Mouse (Mus musculus) neural tube, embryonic 12.5 days (tissue): ENCODE measurements around the gene Cbx5. TPM values are rescaled to one million over a fixed set of nuclear protein-coding genes. Genes with fewer than 3 reads are reported as not detected.
A peak's percentile ranks its signal among the peaks of the same experiment; 100 is the strongest.

Experiments
- ATAC-seq: fragments of 200-750 bp; cut with Nextera tagmentation; 2 replicates; pipeline ENCODE4 v1.8.0; 2017; ENCODE audit warnings: low read depth, mild to moderate bottlenecking, moderate TSS enrichment, moderate library complexity; ENCODE audit not compliant: low FRiP score
- H3K27ac ChIP-seq: fragments of 300-500 bp; sonication (generic); 2 replicates; pipeline ENCODE4 v1.5.1; 2016
- H3K27me3 ChIP-seq: fragments of 300-500 bp; sonication (generic); replicated peaks from 2 replicates; pipeline ENCODE4 v1.6.1; 2016; ENCODE audit warnings: mild to moderate bottlenecking
- H3K36me3 ChIP-seq: fragments of 300-500 bp; sonication (generic); 2 replicates; pipeline ENCODE4 v1.6.1; 2016; ENCODE audit warnings: mild to moderate bottlenecking
- H3K4me1 ChIP-seq: fragments of 300-500 bp; sonication (generic); 2 replicates; pipeline ENCODE4 v1.6.1; 2016
- H3K4me2 ChIP-seq: fragments of 300-500 bp; sonication (generic); replicated peaks from 2 replicates; pipeline ENCODE4 v1.6.1; 2016; ENCODE audit warnings: mild to moderate bottlenecking
- H3K4me3 ChIP-seq: fragments of 300-500 bp; sonication (generic); 2 replicates; pipeline ENCODE4 v1.5.1; 2016
- H3K9ac ChIP-seq: fragments of 300-500 bp; sonication (generic); 2 replicates; pipeline ENCODE4 v1.6.1; 2016; ENCODE audit warnings: mild to moderate bottlenecking
- H3K9me3 ChIP-seq: fragments of 300-500 bp; sonication (generic); 2 replicates; pipeline ENCODE4 v1.6.1; 2016; ENCODE audit warnings: mild to moderate bottlenecking
- WGBS: fragments of 180-500 bp; shearing (Covaris S2); methylation state at CpG from one replicate; pipeline ENCODE4 v1.1.7; 2016; 5-methylcytosine and 5-hydroxymethylcytosine counted together
- polyA plus RNA-seq: library from polyadenylated mRNA; unstranded; fragments of >200 nt; fragmentation: Nextera tagmentation; extraction: Ambion mirVana; gene quantifications from 2 replicates; pipeline ENCODE4 v1.2.1, GENCODE M21; 2016

Cbx5 gene
- polyA plus RNA-seq, 1 experiment from 2014 or later, result 149 TPM

GRCm38 (mm10) chr15:103228904-103229303 is 10.7 kb downstream of the Cbx5 start:
- Histone ChIP-seq H3K36me3 (no peaks in the 10 kb centered on the region; the same call in 1 of the 2 replicates), H3K9ac (no peak overlapping the region), H3K9me3 (no peaks in the 10 kb centered on the region), H3K27ac (no peak overlapping the region), H3K4me2 (no peak overlapping the region), H3K27me3 (no peaks in the 10 kb centered on the region), H3K4me3 (no peak overlapping the region), H3K4me1 (no peaks in the 10 kb centered on the region)
- ATAC-seq, result no peak
- 88% methylated on average over 2 of the region's 2 CpGs for WGBS

DNA sequence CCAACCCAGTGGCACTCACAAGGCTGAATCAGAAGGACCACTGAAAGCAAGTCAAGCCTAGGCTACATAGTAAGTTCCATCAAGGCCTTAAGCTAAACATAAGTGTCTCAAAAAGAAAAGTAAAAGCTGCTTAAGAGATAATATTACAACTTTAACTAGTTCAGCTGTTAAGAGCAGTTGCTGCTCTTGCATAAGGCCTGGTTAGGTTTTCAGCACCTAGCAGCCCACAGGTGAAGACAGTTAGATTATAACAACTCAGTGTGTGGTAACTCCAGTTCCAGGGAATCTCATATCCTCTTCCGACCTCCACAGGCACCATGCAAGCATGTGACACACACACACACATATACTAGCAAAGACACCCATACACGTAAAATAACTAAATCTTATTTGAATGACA is 12.0 kb downstream of the Cbx5 start:
- no peak overlapping the region for H3K27ac ChIP-seq
- 87% methylated on average over 2 of the region's 2 CpGs for WGBS
- H3K9me3 ChIP-seq, result no peaks in the 10 kb centered on the region
- ATAC-seq, result no peak
- H3K4me1 ChIP-seq, result no peaks in the 10 kb centered on the region
- no peak overlapping the region for H3K9ac ChIP-seq
- no peaks in the 10 kb centered on the region; the same call in 1 of the 2 replicates for H3K36me3 ChIP-seq
- no peaks in the 10 kb centered on the region for H3K27me3 ChIP-seq
- H3K4me3 ChIP-seq, result no peak overlapping the region
- no peak overlapping the region for H3K4me2 ChIP-seq

DNA sequence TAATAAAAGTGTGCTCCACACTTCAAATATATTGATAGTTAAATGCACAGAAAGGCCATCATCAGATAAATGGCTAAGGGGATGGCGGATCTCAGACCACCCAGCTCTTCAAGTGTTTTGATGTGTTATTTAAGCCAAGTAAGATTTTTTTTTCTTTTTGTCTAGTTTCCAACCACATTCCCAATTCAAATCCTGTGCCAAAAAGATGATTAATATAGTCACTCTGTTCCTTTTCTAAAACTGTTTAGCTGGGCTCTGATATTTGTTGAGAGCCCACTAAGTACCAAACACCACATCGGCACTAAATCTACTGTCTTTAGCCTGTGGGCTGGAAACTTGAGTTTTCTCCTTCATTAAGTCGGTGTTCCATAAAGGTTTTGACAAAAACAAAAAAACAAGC is 12.6 kb downstream of the Cbx5 start:
- H3K27me3 ChIP-seq, result no peaks in the 10 kb centered on the region
- no peaks in the 10 kb centered on the region for H3K9me3 ChIP-seq
- H3K4me1 ChIP-seq, result no peaks in the 10 kb centered on the region
- H3K36me3 ChIP-seq, result no peaks in the 10 kb centered on the region; the same call in 1 of the 2 replicates
- no peak overlapping the region for H3K4me2 ChIP-seq
- no peak overlapping the region for H3K4me3 ChIP-seq
- no peak overlapping the region for H3K27ac ChIP-seq
- WGBS, result 85% methylated on average over 3 of the region's 3 CpGs
- no peak overlapping the region for H3K9ac ChIP-seq
- no peak for ATAC-seq

- no peak overlapping the region for H3K27ac ChIP-seq
- no peak overlapping the region for H3K4me2 ChIP-seq
- H3K4me3 ChIP-seq, result no peak overlapping the region
- no peaks in the 10 kb centered on the region for H3K9me3 ChIP-seq
- no peak for ATAC-seq
- no peaks in the 10 kb centered on the region for H3K27me3 ChIP-seq
- H3K4me1 ChIP-seq, result 0 out of 2 replicates have a peak, but pooled peaks cover 7% of the 10 kb centered on the region
- 91% methylated on average over 2 of the region's 2 CpGs for WGBS
- no peak overlapping the region for H3K9ac ChIP-seq
- no peaks in the 10 kb centered on the region; the same call in 1 of the 2 replicates for H3K36me3 ChIP-seq
Measured at GRCm38 (mm10) chr15:103224161-103224560, 15.5 kb downstream of the Cbx5 start.

- Histone ChIP-seq H3K4me1 (0 out of 2 replicates have a peak, but pooled peaks cover 7% of the 10 kb centered on the region), H3K36me3 (no peaks in the 10 kb centered on the region; the same call in 1 of the 2 replicates), H3K4me3 (no peak overlapping the region), H3K4me2 (no peak overlapping the region), H3K9ac (no peak overlapping the region), H3K27ac (no peak overlapping the region), H3K9me3 (no peaks in the 10 kb centered on the region), H3K27me3 (no peaks in the 10 kb centered on the region)
- WGBS, result 90% methylated on average over 1 of the region's 1 CpGs
- no peak for ATAC-seq
Measured at GRCm38 (mm10) chr15:103221386-103221785, 18.2 kb downstream of the Cbx5 start.

DNA sequence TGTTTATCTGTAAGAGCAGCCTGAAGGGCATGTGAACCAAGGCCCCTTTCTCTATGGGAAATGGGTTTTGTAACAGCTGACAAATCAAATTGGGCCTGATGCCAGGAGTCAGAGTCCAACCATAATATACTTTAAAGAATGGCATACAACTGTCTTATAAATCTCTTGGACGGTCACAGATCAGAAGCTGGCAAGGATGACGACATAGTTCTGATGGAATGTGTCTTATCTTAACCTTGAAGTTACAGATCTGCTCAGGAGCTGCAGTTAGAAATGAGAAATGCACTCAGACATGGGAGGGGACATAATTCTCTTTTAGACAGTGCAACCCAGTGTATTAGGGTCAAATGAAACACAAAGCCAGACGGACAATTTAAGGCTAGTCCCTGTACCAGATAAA is 18.8 kb downstream of the Cbx5 start:
- Histone ChIP-seq H3K4me1 (peaks cover 12% of the 10 kb centered on the region), H3K27ac (no peak overlapping the region), H3K4me2 (no peak overlapping the region), H3K9ac (no peak overlapping the region), H3K4me3 (no peak overlapping the region), H3K9me3 (no peaks in the 10 kb centered on the region), H3K36me3 (no peaks in the 10 kb centered on the region; the same call in 1 of the 2 replicates), H3K27me3 (no peaks in the 10 kb centered on the region)
- no peak for ATAC-seq
- 47% methylated on average over 3 of the region's 3 CpGs for WGBS

DNA sequence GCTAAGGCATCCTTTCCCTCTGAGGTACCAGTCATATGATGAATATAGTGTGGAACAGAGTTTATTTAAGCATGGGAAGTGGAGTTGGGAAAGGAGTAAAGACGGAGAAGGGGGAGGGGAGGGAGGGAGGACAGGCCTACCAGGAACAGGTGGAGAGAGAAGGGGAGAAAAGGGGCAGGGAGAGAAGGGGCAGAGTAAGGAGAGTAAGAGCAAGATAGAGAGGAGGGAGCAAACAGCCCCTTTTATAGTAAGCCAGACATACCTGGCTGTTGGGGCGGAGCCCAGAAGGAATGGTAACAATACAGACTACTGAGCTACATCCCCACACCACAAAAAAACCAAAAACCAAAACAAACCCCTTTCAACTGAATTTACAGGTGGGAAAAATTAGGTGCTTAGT is 23.6 kb downstream of the Cbx5 start:
- Histone ChIP-seq H3K4me3 (no peak overlapping the region), H3K27ac (peak overlapping the region; percentile 76; the same call in 1 of the 2 replicates), H3K36me3 (peaks cover 19% of the 10 kb centered on the region), H3K27me3 (no peaks in the 10 kb centered on the region), H3K4me1 (peaks cover 24% of the 10 kb centered on the region), H3K4me2 (peak overlapping the region; percentile 58), H3K9me3 (no peaks in the 10 kb centered on the region), H3K9ac (no peak overlapping the region)
- WGBS, result 24% methylated on average over 2 of the region's 2 CpGs
- ATAC-seq, result 0 out of 2 replicates have a peak, but pooled peaks have one; percentile 31

DNA sequence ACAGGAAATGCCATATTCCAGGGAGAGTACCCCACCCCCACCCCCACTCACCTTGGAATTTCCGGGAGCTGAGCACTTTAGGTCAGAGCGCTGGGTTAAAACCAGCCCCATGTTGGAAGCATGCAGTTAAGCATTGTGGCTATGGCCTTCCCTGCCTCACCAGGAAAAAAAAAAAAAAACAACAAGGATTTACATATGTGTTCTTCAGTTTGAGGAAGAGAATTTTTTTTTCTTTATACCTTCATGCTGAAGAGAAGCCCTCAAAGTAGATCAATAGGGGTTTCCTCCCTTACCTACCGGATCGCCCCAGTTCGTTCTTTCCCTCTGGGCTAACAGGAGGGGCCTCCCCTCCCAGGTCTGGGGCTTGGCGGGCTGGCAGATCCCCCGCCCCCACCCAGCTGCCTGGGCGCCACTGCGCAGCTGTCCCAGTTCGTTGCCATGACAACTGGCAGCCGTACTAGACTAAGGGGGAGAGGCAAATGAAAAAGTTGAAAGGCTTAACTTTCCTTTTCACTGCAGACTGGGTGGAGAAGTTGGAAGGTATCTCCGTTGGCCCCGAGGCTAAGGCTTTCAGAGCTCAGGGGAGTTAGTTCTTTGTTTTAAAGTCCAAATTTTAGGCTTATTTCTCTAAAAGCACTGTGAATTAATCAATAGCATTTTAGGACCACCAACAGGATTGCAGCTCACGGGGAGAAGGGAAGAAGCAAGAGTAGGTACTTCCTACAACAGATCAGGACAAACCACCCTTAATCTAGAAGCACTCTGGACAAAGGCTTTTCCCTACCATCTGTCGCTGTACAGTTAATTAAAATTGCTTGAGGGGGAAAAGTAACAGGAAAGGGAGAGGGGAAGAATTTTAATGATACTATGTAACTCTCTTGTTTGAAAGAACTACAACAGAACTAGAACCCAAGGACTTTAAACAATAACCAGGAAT is 24.4 kb downstream of the Cbx5 start:
- H3K4me3 ChIP-seq, result peak overlapping the region; percentile 36
- peak overlapping the region; percentile 48 for H3K9ac ChIP-seq
- H3K27ac ChIP-seq, result peak overlapping the region; percentile 75
- H3K4me1 ChIP-seq, result peaks cover 20% of the 10 kb centered on the region
- peak; percentile 94 for ATAC-seq
- no peaks in the 10 kb centered on the region for H3K27me3 ChIP-seq
- peaks cover 27% of the 10 kb centered on the region for H3K36me3 ChIP-seq
- H3K4me2 ChIP-seq, result peak overlapping the region; percentile 58
- 1% methylated on average over 15 of the region's 15 CpGs for WGBS
- no peaks in the 10 kb centered on the region for H3K9me3 ChIP-seq

- WGBS, result 21% methylated on average over 2 of the region's 2 CpGs
- no peak overlapping the region for H3K27ac ChIP-seq
- no peak for ATAC-seq
- H3K4me3 ChIP-seq, result peak overlapping the region; percentile 22
- H3K36me3 ChIP-seq, result peaks cover 37% of the 10 kb centered on the region
- H3K4me1 ChIP-seq, result peaks cover 20% of the 10 kb centered on the region
- H3K9me3 ChIP-seq, result no peaks in the 10 kb centered on the region
- H3K4me2 ChIP-seq, result peak overlapping the region; percentile 55
- peak overlapping the region; percentile 45; the same call in 1 of the 2 replicates for H3K9ac ChIP-seq
- no peaks in the 10 kb centered on the region for H3K27me3 ChIP-seq
Measured at GRCm38 (mm10) chr15:103214149-103214548, 25.5 kb downstream of the Cbx5 start.

DNA sequence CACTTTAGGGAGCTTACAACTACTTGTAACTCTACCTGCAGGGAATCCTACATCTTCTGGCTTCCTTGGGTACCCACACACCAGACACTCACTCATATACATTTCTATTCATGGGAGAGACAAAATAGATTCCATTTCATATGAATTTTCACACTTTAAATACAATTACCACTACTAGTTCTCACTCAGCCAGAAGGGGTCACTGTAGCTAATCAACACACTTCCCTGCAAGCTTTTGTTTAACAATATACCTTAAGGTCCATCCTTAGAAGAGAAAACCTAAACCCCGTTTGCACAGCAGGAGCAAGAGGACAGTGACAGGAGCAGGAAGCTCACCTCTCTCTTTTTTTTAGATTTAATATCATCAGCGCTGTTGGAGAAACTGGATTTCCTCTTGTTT is 34.5 kb downstream of the Cbx5 start:
- Histone ChIP-seq H3K4me3 (no peak overlapping the region), H3K9ac (no peak overlapping the region), H3K4me2 (no peak overlapping the region), H3K4me1 (peaks cover 7% of the 10 kb centered on the region; the same call in 1 of the 2 replicates), H3K27me3 (no peaks in the 10 kb centered on the region), H3K36me3 (peaks cover 63% of the 10 kb centered on the region), H3K9me3 (no peaks in the 10 kb centered on the region), H3K27ac (no peak overlapping the region)
- WGBS, result 65% methylated on average over 2 of the region's 2 CpGs
- no peak for ATAC-seq

- H3K27me3 ChIP-seq, result no peaks in the 10 kb centered on the region
- peaks cover 7% of the 10 kb centered on the region; the same call in 1 of the 2 replicates for H3K4me1 ChIP-seq
- no peak overlapping the region for H3K9ac ChIP-seq
- no peak overlapping the region for H3K27ac ChIP-seq
- 62% methylated on average over 6 of the region's 6 CpGs for WGBS
- ATAC-seq, result no peak
- peaks cover 67% of the 10 kb centered on the region for H3K36me3 ChIP-seq
- no peaks in the 10 kb centered on the region for H3K9me3 ChIP-seq
- H3K4me2 ChIP-seq, result no peak overlapping the region
- no peak overlapping the region for H3K4me3 ChIP-seq
Measured at GRCm38 (mm10) chr15:103202088-103202793, 37.4 kb downstream of the Cbx5 start.

GRCm38 (mm10) chr15:103197785-103198184 is 41.8 kb downstream of the Cbx5 start:
- Histone ChIP-seq H3K36me3 (peaks cover 65% of the 10 kb centered on the region), H3K27ac (no peak overlapping the region), H3K9me3 (no peaks in the 10 kb centered on the region), H3K4me1 (peaks cover 7% of the 10 kb centered on the region; the same call in 1 of the 2 replicates), H3K4me3 (no peak overlapping the region), H3K9ac (no peak overlapping the region), H3K27me3 (no peaks in the 10 kb centered on the region), H3K4me2 (no peak overlapping the region)
- ATAC-seq, result no peak
- WGBS, result 90% methylated on average over 4 of the region's 4 CpGs
